Mouse (Mus musculus): ENCODE data around the gene Vps39. TPM values are rescaled to one million over a fixed set of nuclear protein-coding genes. Genes with fewer than 3 reads are reported as not detected.

Gene Vps39
- total RNA-seq, 2 experiments from 2014 or later, result 26.2 to 29.8 TPM

DNA sequence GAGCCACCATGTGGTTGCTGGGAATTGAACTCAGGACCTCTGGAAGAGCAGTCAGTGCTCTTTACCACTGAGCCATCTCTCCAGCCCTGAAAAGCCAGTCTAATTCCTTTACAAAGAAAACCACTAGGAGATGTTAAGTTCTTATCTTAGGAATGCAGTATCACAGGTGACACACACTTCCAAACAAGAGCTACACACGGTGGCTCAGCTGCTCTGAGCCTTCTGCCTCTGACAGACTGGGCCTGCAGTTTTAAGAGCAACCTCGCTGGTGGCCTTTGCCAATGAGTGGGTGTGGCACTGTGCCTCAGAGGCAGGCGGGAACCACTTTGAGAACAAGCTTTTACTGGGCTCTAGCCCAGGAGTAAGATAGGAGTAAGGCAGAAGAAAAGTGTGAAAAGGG, 48.8 kb downstream of the Vps39 start:
- ATAC-seq (replicated peaks; ENCODE audit: low FRiP score, low TSS enrichment, poor library complexity, severe bottlenecking), result peak; percentile 32; the same call in 1 of the 2 replicates

DNA sequence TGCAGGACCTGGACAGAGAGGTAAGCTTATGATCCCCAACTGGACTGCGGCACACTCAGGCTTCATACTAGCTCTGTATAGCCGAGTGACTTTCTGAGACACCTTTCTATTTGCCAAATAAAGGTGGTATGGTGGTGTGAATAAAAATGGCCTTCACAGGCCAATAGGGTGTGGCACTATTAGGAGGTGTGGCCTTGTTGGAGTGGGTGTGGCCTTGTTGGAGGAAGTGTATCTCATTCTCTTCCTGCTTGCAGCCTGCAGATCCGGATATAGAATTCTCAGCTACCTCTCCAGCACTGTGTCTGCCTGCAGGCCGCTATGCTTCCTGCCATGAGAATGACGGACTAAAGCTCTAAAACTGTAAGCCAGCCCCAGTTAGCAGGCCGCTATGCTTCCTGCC, 51.9 kb downstream of the Vps39 start:
- no peak for ATAC-seq (replicated peaks; ENCODE audit: low FRiP score, low TSS enrichment, poor library complexity, severe bottlenecking)

DNA sequence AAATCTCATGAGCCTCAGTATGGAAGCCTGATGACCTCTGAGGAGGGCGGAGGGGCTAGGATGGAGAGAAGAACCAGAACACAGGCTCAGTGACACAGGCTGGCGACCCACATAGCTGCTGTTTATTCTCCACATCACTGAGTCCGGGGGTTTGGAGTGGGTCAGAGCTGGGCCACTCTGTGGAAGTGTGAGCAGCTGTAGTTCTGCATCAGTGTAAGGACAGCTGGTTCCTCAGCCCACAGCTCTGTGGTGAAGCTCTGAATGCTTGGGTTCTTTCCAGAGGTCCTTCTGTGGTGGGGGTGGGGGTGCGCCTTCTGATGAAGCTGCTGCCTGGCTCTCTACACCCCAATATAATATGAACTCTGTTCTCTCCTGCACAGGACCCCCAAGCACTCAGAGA, 53.1 kb downstream of the Vps39 start:
- no peak for ATAC-seq (replicated peaks; ENCODE audit: low FRiP score, low TSS enrichment, poor library complexity, severe bottlenecking)

DNA sequence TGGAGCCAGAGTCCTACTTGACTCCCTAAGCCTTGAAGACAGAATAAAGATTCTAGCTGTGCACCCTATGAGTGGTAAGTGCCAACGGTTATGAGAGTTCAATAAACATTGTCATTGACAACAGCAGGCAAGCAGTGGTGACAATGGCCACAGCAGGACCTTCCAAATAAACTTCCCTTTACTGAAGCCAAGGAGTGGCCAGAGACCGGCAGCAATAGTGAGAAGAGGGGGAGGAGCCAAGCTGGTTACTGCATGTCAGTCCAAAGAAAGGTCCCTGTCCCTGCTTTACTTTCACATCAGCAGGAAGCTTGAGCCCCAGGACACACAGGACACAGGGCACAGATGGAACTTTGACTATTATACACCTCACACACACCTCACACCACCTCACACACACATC, 56.8 kb downstream of the Vps39 start:
- ATAC-seq (replicated peaks; ENCODE audit: low FRiP score, low TSS enrichment, poor library complexity, severe bottlenecking), result no peak; the same call in 1 of the 2 replicates

DNA sequence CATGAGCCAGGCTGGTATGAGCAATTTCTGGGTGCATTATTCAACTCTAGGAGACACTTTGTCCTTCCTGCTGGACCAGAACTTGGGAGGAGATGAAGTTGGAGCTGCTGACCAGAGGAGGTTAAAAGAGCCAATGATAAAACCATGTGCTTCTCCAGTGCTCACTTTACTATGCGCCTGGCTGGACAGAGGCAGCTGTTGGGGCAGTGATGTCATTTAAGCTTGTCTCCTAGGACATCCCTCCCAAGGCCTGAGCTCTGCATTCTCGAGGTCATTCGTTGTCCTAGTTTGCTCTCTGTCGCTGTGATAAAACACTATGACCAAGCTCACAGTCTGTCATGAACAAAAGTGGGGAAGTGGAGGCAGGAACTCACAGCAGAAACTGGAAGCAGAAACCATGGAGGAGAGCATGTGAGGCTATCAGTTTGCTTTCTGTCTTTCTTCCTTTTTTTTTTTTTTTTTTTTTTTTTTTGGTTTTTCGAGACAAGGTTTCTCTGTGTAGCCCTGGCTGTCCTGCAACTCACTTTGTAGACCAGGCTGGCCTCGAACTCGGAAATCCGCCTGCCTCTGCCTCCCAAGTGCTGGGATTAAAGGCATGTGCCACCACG, 61.4 kb downstream of the Vps39 start:
- no peak for ATAC-seq (replicated peaks; ENCODE audit: low FRiP score, low TSS enrichment, poor library complexity, severe bottlenecking)

DNA sequence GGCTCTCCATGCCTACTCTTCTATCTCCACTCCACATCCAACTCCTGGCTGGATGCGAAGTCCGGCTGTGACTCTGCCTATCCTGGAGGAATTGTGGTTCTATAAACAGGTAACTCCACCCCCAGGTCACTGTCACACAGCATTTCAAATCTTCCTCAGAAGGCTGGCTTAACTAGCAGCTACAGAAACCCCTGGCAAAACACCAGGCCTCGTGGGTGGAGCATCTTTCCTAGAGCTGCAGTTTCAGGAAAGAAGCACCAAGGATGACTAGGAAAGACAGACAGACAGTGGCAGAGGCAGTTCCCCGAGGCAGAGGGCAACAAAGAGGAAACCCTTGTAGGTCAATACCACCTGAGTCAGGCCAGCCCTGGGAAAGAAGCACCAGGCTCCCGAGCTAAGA, 63.9 kb downstream of the Vps39 start, which contains the start of gene Pla2g4d:
Gene Pla2g4d (minus strand): TSS at position 203 of the 400 bp plus-strand sequence.
- ATAC-seq (replicated peaks; ENCODE audit: low FRiP score, low TSS enrichment, poor library complexity, severe bottlenecking), result no peak

DNA sequence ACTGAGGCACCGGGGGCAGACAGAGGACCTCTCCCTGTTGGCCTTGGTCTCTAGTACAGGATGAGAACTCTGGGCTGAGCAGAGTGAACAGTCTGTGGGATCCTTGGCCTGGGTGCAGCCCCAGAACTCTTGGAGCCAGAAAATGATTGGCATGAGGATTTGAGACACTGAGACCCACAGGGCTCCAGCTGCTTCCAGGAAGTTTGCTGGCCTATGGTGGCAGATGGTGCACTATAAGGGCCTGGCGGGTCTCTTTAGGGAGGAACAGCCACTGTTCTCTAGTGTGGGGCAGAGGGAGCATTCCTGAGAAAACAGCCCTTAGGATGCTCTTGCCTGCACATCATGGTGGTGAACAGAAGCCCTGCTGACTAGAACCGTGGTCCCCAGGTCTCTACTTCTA, 64.5 kb downstream of the Vps39 start:
- no peak for ATAC-seq (replicated peaks; ENCODE audit: low FRiP score, low TSS enrichment, poor library complexity, severe bottlenecking)

DNA sequence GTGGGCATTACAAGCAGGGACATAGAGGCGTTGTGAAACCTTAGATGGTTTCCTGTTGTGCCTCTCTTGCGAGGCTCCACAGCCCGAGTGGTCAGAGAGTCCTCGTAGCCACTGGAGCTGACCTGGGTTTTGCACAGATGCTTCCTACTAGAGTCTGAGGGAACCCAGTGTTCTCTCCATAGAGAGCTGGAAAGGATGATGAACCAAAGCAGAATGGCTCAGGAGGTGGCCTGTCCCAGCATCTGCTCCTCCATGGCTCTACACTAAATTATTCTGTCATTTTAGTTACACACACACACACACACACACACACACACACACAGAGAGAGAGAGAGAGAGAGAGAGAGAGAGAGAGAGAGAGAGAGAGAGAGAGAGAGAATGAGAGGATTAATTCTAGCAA, 67.3 kb downstream of the Vps39 start:
- no peak for ATAC-seq (replicated peaks; ENCODE audit: low FRiP score, low TSS enrichment, poor library complexity, severe bottlenecking)

DNA sequence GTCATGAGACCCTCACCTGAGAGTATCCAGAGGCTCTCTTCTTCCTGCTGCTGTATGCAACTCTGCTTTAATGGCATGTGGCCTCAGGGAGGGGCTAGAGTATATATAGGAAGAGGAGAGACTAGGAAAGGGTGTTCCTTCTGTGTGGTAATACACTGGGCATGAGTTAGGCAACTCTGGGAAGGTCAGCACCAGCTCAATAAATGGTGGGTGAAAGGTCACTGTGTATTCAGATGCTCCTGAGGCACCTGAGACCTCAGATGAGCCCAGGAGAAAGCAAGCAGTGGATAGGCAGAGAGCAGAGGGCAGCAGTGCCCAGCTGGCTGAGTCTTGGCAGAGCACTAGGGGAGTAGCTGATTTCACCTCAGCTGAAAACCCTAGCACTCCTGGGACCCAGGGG, 68.2 kb downstream of the Vps39 start:
- no peak for ATAC-seq (replicated peaks; ENCODE audit: low FRiP score, low TSS enrichment, poor library complexity, severe bottlenecking)

DNA sequence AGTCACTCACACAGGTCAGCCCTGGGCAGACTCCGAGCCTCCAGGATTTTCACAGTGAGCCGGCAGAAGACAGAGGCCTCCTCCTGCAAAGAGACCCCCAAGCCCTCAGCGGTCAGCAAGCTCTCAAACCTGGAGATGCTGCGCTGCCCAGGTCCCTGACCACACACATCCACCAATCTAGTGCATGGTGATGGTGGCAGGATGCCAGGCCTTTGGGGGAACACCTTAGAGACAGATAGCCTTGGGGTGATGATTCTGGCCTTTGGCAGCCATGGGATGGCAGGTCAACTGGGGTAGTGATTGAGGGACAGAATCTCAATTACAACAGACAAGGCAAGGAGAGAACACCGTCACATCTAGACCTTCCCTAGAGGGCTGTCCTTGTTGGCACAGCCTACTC, 68.8 kb downstream of the Vps39 start:
- no peak for ATAC-seq (replicated peaks; ENCODE audit: low FRiP score, low TSS enrichment, poor library complexity, severe bottlenecking)

DNA sequence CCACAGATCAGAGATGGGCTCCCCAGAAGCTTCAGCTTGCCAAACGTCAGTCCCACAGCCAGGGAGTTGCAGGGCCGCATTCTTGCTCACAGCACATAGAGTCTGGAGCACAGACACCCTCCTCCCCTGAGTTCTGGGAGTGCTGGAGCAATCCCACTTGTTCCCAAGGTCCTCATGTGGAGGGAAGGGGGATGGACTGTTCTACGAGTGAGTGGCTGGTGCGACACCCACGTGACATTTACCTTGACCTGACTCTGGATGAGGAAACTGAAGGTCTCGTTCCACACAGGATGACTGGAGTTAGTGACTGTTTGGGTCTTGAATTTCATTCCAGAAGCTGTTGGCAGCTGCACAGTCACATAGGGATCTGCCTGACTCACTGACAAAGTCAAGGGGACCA, 69.4 kb downstream of the Vps39 start:
- ATAC-seq (replicated peaks; ENCODE audit: low FRiP score, low TSS enrichment, poor library complexity, severe bottlenecking), result no peak

DNA sequence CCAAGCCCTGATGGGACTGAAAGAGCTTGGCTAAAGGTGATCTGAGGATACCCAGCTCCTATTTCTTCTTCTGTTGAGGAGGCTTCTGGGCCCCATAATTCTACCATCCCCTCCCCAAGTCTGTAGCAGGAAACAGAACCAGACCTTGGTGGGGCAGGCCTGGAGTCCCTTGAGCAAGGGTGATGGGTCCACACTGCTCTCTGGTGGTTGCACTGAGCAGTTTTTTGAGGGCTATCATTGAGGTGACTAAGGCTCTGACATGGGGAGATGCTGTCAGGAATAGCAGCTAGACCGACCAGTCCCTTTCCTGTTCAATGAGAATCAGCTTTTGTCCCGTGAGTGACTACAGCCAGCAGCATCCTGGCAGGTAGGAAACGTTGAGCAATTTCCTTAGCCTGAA, 71.7 kb downstream of the Vps39 start:
- no peak for ATAC-seq (replicated peaks; ENCODE audit: low FRiP score, low TSS enrichment, poor library complexity, severe bottlenecking)

DNA sequence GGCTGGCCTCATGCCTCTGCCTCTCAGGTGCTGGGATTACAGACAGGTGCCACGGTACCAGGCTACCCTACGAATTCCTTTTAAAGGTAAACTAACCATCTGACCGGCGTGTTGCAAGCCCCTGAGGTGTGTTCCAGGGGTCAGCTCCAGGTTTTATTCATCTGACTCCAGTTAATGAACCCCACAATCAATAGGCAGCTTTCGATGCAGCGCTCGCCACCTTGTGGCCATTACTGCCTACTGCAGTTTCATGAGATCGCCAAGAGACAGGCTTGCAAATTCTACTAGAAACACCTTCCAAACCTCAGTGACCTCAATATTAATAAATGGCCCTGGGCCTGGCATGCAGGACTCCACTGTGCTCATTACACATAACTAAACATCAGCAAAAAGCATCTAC, 73.0 kb downstream of the Vps39 start:
- 0 out of 2 replicates have a peak, but pooled peaks have one; percentile 43 for ATAC-seq (replicated peaks; ENCODE audit: low FRiP score, low TSS enrichment, poor library complexity, severe bottlenecking)

DNA sequence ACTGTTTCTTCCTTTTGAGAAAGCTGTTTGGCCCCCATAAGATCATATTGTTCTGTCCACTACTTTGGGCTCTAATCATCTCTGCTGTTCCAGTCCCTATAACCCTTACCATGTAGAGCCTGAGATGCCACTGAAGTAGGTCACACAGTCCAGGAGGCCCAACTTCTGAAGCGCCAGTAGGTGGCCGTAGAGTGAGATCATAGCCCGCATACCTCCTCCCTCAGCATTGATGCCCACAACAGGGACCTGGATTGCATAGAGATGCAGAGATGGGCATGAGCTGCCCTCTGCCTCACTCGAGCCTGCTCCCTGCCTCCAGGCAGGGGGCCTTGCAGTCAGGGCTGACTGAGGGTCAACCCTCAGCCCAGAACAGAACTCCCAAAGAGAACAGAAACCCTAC, 76.0 kb downstream of the Vps39 start:
- no peak for ATAC-seq (replicated peaks; ENCODE audit: low FRiP score, low TSS enrichment, poor library complexity, severe bottlenecking)

DNA sequence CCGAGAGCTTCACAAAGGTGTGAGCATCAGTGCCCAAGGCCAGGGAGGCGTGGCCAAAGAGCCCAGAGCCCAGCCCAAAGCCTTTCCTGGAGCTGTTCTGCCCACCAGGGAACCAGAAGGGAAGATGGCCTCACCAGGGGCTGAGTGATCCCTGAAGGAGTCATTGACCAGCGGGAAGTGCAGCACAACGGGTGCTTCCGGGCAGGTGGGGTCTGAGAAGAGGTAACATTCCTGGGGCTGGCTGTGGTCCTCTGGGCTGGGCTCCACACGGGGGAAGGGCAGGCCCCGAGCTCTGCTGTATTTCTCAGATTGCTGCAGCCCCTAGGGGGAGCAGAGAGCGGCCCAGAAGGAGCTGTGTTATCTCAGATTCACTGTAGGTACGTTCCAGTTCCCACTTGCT, 84.3 kb downstream of the Vps39 start:
- ATAC-seq (replicated peaks; ENCODE audit: low FRiP score, low TSS enrichment, poor library complexity, severe bottlenecking), result peak; percentile 94

Other genes with a start within 250 kb of the Vps39 start
- 17.8 and 17.9 TPM in 2 replicates for gene Ehd4, start 198.5 kb downstream of the Vps39 start, total RNA-seq (2014; fragmentation: Nextera tagmentation)
- 19.1 and 25.7 TPM in 2 replicates for gene Ehd4, start 198.5 kb downstream of the Vps39 start, total RNA-seq (2017)
- gene Pla2g4e, start 107.8 kb downstream of the Vps39 start, total RNA-seq (2014; fragmentation: Nextera tagmentation), result not detected in 2 replicates
- gene Pla2g4e, start 107.8 kb downstream of the Vps39 start, total RNA-seq (2017), result not detected in 2 replicates
- not detected in 2 replicates for gene Pla2g4d, start 63.9 kb downstream of the Vps39 start, total RNA-seq (2014; fragmentation: Nextera tagmentation)
- not detected in 2 replicates for gene Pla2g4d, start 63.9 kb downstream of the Vps39 start, total RNA-seq (2017)
- not detected in 2 replicates for gene Pla2g4f, start 39.0 kb downstream of the Vps39 start, total RNA-seq (2014; fragmentation: Nextera tagmentation)
- gene Pla2g4f, start 39.0 kb downstream of the Vps39 start, total RNA-seq (2017), result not detected in 2 replicates
- gene Ganc, start 50.8 kb upstream of the Vps39 start, total RNA-seq (2014; fragmentation: Nextera tagmentation), result 11.2 and 14.2 TPM in 2 replicates
- gene Ganc, start 50.8 kb upstream of the Vps39 start, total RNA-seq (2017), result 10.3 and 13.6 TPM in 2 replicates
- gene Tmem87a, start 51.0 kb upstream of the Vps39 start, total RNA-seq (2014; fragmentation: Nextera tagmentation), result 18.9 and 33.1 TPM in 2 replicates
- 59.9 and 69.4 TPM in 2 replicates for gene Tmem87a, start 51.0 kb upstream of the Vps39 start, total RNA-seq (2017)
- gene Capn3, start 102.9 kb upstream of the Vps39 start, total RNA-seq (2014; fragmentation: Nextera tagmentation), result 0.59 TPM in 1 of 2 replicates, not detected in the other
- 0.11 TPM in 1 of 2 replicates, not detected in the other for gene Capn3, start 102.9 kb upstream of the Vps39 start, total RNA-seq (2017)
- 96.8 and 100 TPM in 2 replicates for gene Zfp106, start 210.7 kb upstream of the Vps39 start, total RNA-seq (2014; fragmentation: Nextera tagmentation)
- 98.7 and 126 TPM in 2 replicates for gene Zfp106, start 210.7 kb upstream of the Vps39 start, total RNA-seq (2017)
- gene Snap23, start 214.5 kb upstream of the Vps39 start, total RNA-seq (2014; fragmentation: Nextera tagmentation), result 57.8 and 76.4 TPM in 2 replicates
- 136 and 161 TPM in 2 replicates for gene Snap23, start 214.5 kb upstream of the Vps39 start, total RNA-seq (2017)